Mouse (Mus musculus): Measurements from ENCODE around the gene Fam20b. TPM values are rescaled to one million over a fixed set of nuclear protein-coding genes. Genes with fewer than 3 reads are reported as not detected.

The Fam20b gene
- total RNA-seq, 2 experiments from 2014 or later: 28.5 to 35.2 TPM

- no peak for DNase-seq
- intact Hi-C loops (cut with DNase I): loop anchor here (5.0 kb wide), 1 partner anchor 161 kb away; the partner anchor contains the start of gene Abl2
- peak overlapping the region; percentile 89 for H3K27ac ChIP-seq
- peak overlapping the region; percentile 92 for H3K4me3 ChIP-seq
- TF ChIP-seq CTCF (IDR thresholded peaks at IDR 0.05): peak; percentile 41
Measured at GRCm38 (mm10) chr1:156718286-156718949, 468 bp downstream of the Fam20b start.

- H3K27ac ChIP-seq: peak overlapping the region; percentile 89
- H3K4me3 ChIP-seq: peak overlapping the region; percentile 92
- intact Hi-C loops (cut with DNase I): loop anchor here (5.0 kb wide), 1 partner anchor 161 kb away; the partner anchor contains the start of gene Abl2
- no peak for TF ChIP-seq CTCF (IDR thresholded peaks at IDR 0.05)
- no peak for DNase-seq
Measured at GRCm38 (mm10) chr1:156717751-156718285, 1.1 kb downstream of the Fam20b start.

GRCm38 (mm10) chr1:156716681-156717080 is 2.2 kb downstream of the Fam20b start:
- no peak overlapping the region for H3K27ac ChIP-seq
- intact Hi-C loops (cut with DNase I): loop anchor here (5.0 kb wide), 1 partner anchor 159 kb away; the partner anchor contains the start of gene Abl2
- no peak overlapping the region for H3K4me3 ChIP-seq
- no peak for DNase-seq
- no peak for TF ChIP-seq CTCF (IDR thresholded peaks at IDR 0.05)

GRCm38 (mm10) chr1:156710472-156711098 is 8.3 kb downstream of the Fam20b start:
- intact Hi-C loops (cut with DNase I): no loop called here
- DNase-seq: no peak
- no peak overlapping the region for H3K4me3 ChIP-seq
- no peak for TF ChIP-seq CTCF (IDR thresholded peaks at IDR 0.05)
- H3K27ac ChIP-seq: no peak overlapping the region

- intact Hi-C loops (cut with DNase I): no loop called here
- DNase-seq: no peak
- TF ChIP-seq CTCF (IDR thresholded peaks at IDR 0.05): no peak
- Histone ChIP-seq H3K27ac (no peak overlapping the region), H3K4me3 (no peak overlapping the region)
Measured at GRCm38 (mm10) chr1:156708672-156709071, 10.2 kb downstream of the Fam20b start.

- Histone ChIP-seq H3K27ac (no peak overlapping the region), H3K4me3 (no peak overlapping the region)
- no peak for TF ChIP-seq CTCF (IDR thresholded peaks at IDR 0.05)
- intact Hi-C loops (cut with DNase I): no loop called here
- DNase-seq: no peak
Measured at GRCm38 (mm10) chr1:156705696-156706285, 13.1 kb downstream of the Fam20b start.

- DNase-seq: no peak
- no peak for TF ChIP-seq CTCF (IDR thresholded peaks at IDR 0.05)
- intact Hi-C loops (cut with DNase I): no loop called here
- H3K27ac ChIP-seq: no peak overlapping the region
- no peak overlapping the region for H3K4me3 ChIP-seq
Measured at GRCm38 (mm10) chr1:156703444-156703843, 15.4 kb downstream of the Fam20b start.

- DNase-seq: no peak
- intact Hi-C loops (cut with DNase I): no loop called here
- Histone ChIP-seq H3K4me3 (no peak overlapping the region), H3K27ac (no peak overlapping the region)
- no peak for TF ChIP-seq CTCF (IDR thresholded peaks at IDR 0.05)
Measured at GRCm38 (mm10) chr1:156702151-156702550, 16.7 kb downstream of the Fam20b start.

- DNase-seq: no peak
- H3K27ac ChIP-seq: no peak overlapping the region
- intact Hi-C loops (cut with DNase I): no loop called here
- TF ChIP-seq CTCF (IDR thresholded peaks at IDR 0.05): no peak
- no peak overlapping the region for H3K4me3 ChIP-seq
Measured at GRCm38 (mm10) chr1:156686025-156686661, 32.7 kb downstream of the Fam20b start.

- no peak for DNase-seq
- Histone ChIP-seq H3K4me3 (no peak overlapping the region), H3K27ac (no peak overlapping the region)
- intact Hi-C loops (cut with DNase I): no loop called here
- TF ChIP-seq CTCF (IDR thresholded peaks at IDR 0.05): no peak
Measured at GRCm38 (mm10) chr1:156679599-156679998, 39.3 kb downstream of the Fam20b start.

- TF ChIP-seq CTCF (IDR thresholded peaks at IDR 0.05): no peak
- H3K4me3 ChIP-seq: no peak overlapping the region
- no peak overlapping the region for H3K27ac ChIP-seq
- intact Hi-C loops (cut with DNase I): loop anchor here (2.0 kb wide), 1 partner anchor 36 kb away; no protein-coding TSS in a partner anchor
- no peak for DNase-seq
Measured at GRCm38 (mm10) chr1:156677230-156677629, 41.7 kb downstream of the Fam20b start.

GRCm38 (mm10) chr1:156676596-156676995 is 42.3 kb downstream of the Fam20b start:
- Histone ChIP-seq H3K27ac (no peak overlapping the region), H3K4me3 (no peak overlapping the region)
- intact Hi-C loops (cut with DNase I): loop anchor here (2.0 kb wide), 1 partner anchor 36 kb away; no protein-coding TSS in a partner anchor
- DNase-seq: no peak
- TF ChIP-seq CTCF (IDR thresholded peaks at IDR 0.05): no peak

Measured in gastrocnemius, adult 2 months (tissue).